Mouse (Mus musculus): ENCODE results near the gene Wwc2. TPM values are rescaled to one million over a fixed set of nuclear protein-coding genes. Genes with fewer than 3 reads are reported as not detected.

The Wwc2 gene
- polyA plus RNA-seq, 1 experiment from 2014 or later, result 7.7 TPM

GRCm38 (mm10) chr8:47867067-47867466, 123.7 kb downstream of the Wwc2 start:
- H3K4me3 ChIP-seq (replicated peaks; ENCODE audit: low read length), result no peak overlapping the region
- H3K9ac ChIP-seq, result no peak overlapping the region
- no peak overlapping the region for H3K4me2 ChIP-seq (replicated peaks)
- no peaks in the 10 kb centered on the region for H3K4me1 ChIP-seq (replicated peaks; ENCODE audit: control insufficient read depth, insufficient read depth, low read length)
- peaks cover 28% of the 10 kb centered on the region; the same call in 1 of the 2 replicates for H3K36me3 ChIP-seq (replicated peaks; ENCODE audit: control insufficient read depth, insufficient read depth)
- DNase-seq (ENCODE audit: low spot score) (peak; percentile 90), ATAC-seq (ENCODE audit: low FRiP score) (peak; percentile 82; the same call in 1 of the 2 replicates)
- H3K9me3 ChIP-seq (ENCODE audit: control insufficient read depth, low read length), result no peaks in the 10 kb centered on the region
- WGBS, result 25% methylated on average over 8 of the region's 8 CpGs
- no peaks in the 10 kb centered on the region for H3K27me3 ChIP-seq (ENCODE audit: control insufficient read depth, insufficient read depth, low read length)
- no peak overlapping the region for H3K27ac ChIP-seq

GRCm38 (mm10) chr8:47866568-47866967, 124.2 kb downstream of the Wwc2 start:
- no peaks in the 10 kb centered on the region for H3K4me1 ChIP-seq (replicated peaks; ENCODE audit: control insufficient read depth, insufficient read depth, low read length)
- peaks cover 30% of the 10 kb centered on the region; the same call in 1 of the 2 replicates for H3K36me3 ChIP-seq (replicated peaks; ENCODE audit: control insufficient read depth, insufficient read depth)
- no peak overlapping the region for H3K9ac ChIP-seq
- no peak overlapping the region for H3K4me2 ChIP-seq (replicated peaks)
- no peaks in the 10 kb centered on the region for H3K27me3 ChIP-seq (ENCODE audit: control insufficient read depth, insufficient read depth, low read length)
- 86% methylated on average over 8 of the region's 8 CpGs for WGBS
- H3K4me3 ChIP-seq (replicated peaks; ENCODE audit: low read length), result no peak overlapping the region
- H3K27ac ChIP-seq, result no peak overlapping the region
- DNase-seq (ENCODE audit: low spot score) (no peak), ATAC-seq (ENCODE audit: low FRiP score) (no peak)
- H3K9me3 ChIP-seq (ENCODE audit: control insufficient read depth, low read length), result no peaks in the 10 kb centered on the region

GRCm38 (mm10) chr8:47859259-47859658, 131.5 kb downstream of the Wwc2 start:
- no peak overlapping the region for H3K9ac ChIP-seq
- peaks cover 33% of the 10 kb centered on the region for H3K36me3 ChIP-seq (replicated peaks; ENCODE audit: control insufficient read depth, insufficient read depth)
- no peak overlapping the region for H3K4me3 ChIP-seq (replicated peaks; ENCODE audit: low read length)
- no peaks in the 10 kb centered on the region for H3K9me3 ChIP-seq (ENCODE audit: control insufficient read depth, low read length)
- H3K4me1 ChIP-seq (replicated peaks; ENCODE audit: control insufficient read depth, insufficient read depth, low read length), result no peaks in the 10 kb centered on the region
- DNase-seq (ENCODE audit: low spot score), result no peak
- 89% methylated on average over 12 of the region's 12 CpGs for WGBS
- no peaks in the 10 kb centered on the region for H3K27me3 ChIP-seq (ENCODE audit: control insufficient read depth, insufficient read depth, low read length)
- H3K4me2 ChIP-seq (replicated peaks), result peak overlapping the region; percentile 28
- ATAC-seq (ENCODE audit: low FRiP score), result no peak
- no peak overlapping the region for H3K27ac ChIP-seq

GRCm38 (mm10) chr8:47853356-47853755, 137.4 kb downstream of the Wwc2 start:
- 88% methylated on average over 5 of the region's 5 CpGs for WGBS
- no peak overlapping the region for H3K27ac ChIP-seq
- no peak overlapping the region for H3K4me3 ChIP-seq (replicated peaks; ENCODE audit: low read length)
- no peaks in the 10 kb centered on the region for H3K27me3 ChIP-seq (ENCODE audit: control insufficient read depth, insufficient read depth, low read length)
- ATAC-seq (ENCODE audit: low FRiP score) (no peak), DNase-seq (ENCODE audit: low spot score) (no peak)
- no peak overlapping the region for H3K4me2 ChIP-seq (replicated peaks)
- no peaks in the 10 kb centered on the region for H3K4me1 ChIP-seq (replicated peaks; ENCODE audit: control insufficient read depth, insufficient read depth, low read length)
- no peaks in the 10 kb centered on the region for H3K9me3 ChIP-seq (ENCODE audit: control insufficient read depth, low read length)
- peaks cover 21% of the 10 kb centered on the region for H3K36me3 ChIP-seq (replicated peaks; ENCODE audit: control insufficient read depth, insufficient read depth)
- H3K9ac ChIP-seq, result no peak overlapping the region

GRCm38 (mm10) chr8:47852737-47853136, 138.0 kb downstream of the Wwc2 start:
- H3K4me1 ChIP-seq (replicated peaks; ENCODE audit: control insufficient read depth, insufficient read depth, low read length), result no peaks in the 10 kb centered on the region
- no peak overlapping the region for H3K4me3 ChIP-seq (replicated peaks; ENCODE audit: low read length)
- ATAC-seq (ENCODE audit: low FRiP score) (no peak), DNase-seq (ENCODE audit: low spot score) (no peak)
- no peak overlapping the region for H3K27ac ChIP-seq
- H3K4me2 ChIP-seq (replicated peaks), result no peak overlapping the region
- H3K9ac ChIP-seq, result no peak overlapping the region
- peaks cover 27% of the 10 kb centered on the region for H3K36me3 ChIP-seq (replicated peaks; ENCODE audit: control insufficient read depth, insufficient read depth)
- 78% methylated on average over 5 of the region's 5 CpGs for WGBS
- no peaks in the 10 kb centered on the region for H3K27me3 ChIP-seq (ENCODE audit: control insufficient read depth, insufficient read depth, low read length)
- H3K9me3 ChIP-seq (ENCODE audit: control insufficient read depth, low read length), result no peaks in the 10 kb centered on the region

- ATAC-seq (ENCODE audit: low FRiP score), result no peak
- no peaks in the 10 kb centered on the region for H3K27me3 ChIP-seq (ENCODE audit: control insufficient read depth, insufficient read depth, low read length)
- no peaks in the 10 kb centered on the region for H3K9me3 ChIP-seq (ENCODE audit: control insufficient read depth, low read length)
- H3K27ac ChIP-seq, result no peak overlapping the region
- H3K4me3 ChIP-seq (replicated peaks; ENCODE audit: low read length), result no peak overlapping the region
- H3K4me1 ChIP-seq (replicated peaks; ENCODE audit: control insufficient read depth, insufficient read depth, low read length), result no peaks in the 10 kb centered on the region
- H3K9ac ChIP-seq, result no peak overlapping the region
- peaks cover 30% of the 10 kb centered on the region for H3K36me3 ChIP-seq (replicated peaks; ENCODE audit: control insufficient read depth, insufficient read depth)
- no peak for DNase-seq (ENCODE audit: low spot score)
- WGBS, result 72% methylated on average over 12 of the region's 12 CpGs
- no peak overlapping the region for H3K4me2 ChIP-seq (replicated peaks)
Measured at GRCm38 (mm10) chr8:47851824-47852502, 138.8 kb downstream of the Wwc2 start.

- Histone ChIP-seq H3K27me3 (ENCODE audit: control insufficient read depth, insufficient read depth, low read length) (no peaks in the 10 kb centered on the region), H3K4me1 (replicated peaks; ENCODE audit: control insufficient read depth, insufficient read depth, low read length) (no peaks in the 10 kb centered on the region), H3K27ac (no peak overlapping the region), H3K36me3 (replicated peaks; ENCODE audit: control insufficient read depth, insufficient read depth) (peaks cover 22% of the 10 kb centered on the region), H3K4me3 (replicated peaks; ENCODE audit: low read length) (no peak overlapping the region), H3K4me2 (replicated peaks) (no peak overlapping the region), H3K9ac (no peak overlapping the region), H3K9me3 (ENCODE audit: control insufficient read depth, low read length) (no peaks in the 10 kb centered on the region)
- no peak for ATAC-seq (ENCODE audit: low FRiP score)
- DNase-seq (ENCODE audit: low spot score), result no peak
- WGBS, result 85% methylated on average over 8 of the region's 8 CpGs
Measured at GRCm38 (mm10) chr8:47849842-47850241, 140.9 kb downstream of the Wwc2 start.

GRCm38 (mm10) chr8:47847931-47848330, 142.8 kb downstream of the Wwc2 start:
- no peak for ATAC-seq (ENCODE audit: low FRiP score)
- no peak overlapping the region for H3K4me3 ChIP-seq (replicated peaks; ENCODE audit: low read length)
- DNase-seq (ENCODE audit: low spot score), result no peak
- no peak overlapping the region for H3K4me2 ChIP-seq (replicated peaks)
- H3K4me1 ChIP-seq (replicated peaks; ENCODE audit: control insufficient read depth, insufficient read depth, low read length), result no peaks in the 10 kb centered on the region
- no peaks in the 10 kb centered on the region for H3K9me3 ChIP-seq (ENCODE audit: control insufficient read depth, low read length)
- H3K27ac ChIP-seq, result no peak overlapping the region
- WGBS, result 98% methylated on average over 6 of the region's 6 CpGs
- peaks cover 32% of the 10 kb centered on the region for H3K36me3 ChIP-seq (replicated peaks; ENCODE audit: control insufficient read depth, insufficient read depth)
- no peak overlapping the region for H3K9ac ChIP-seq
- no peaks in the 10 kb centered on the region for H3K27me3 ChIP-seq (ENCODE audit: control insufficient read depth, insufficient read depth, low read length)

- H3K27me3 ChIP-seq (ENCODE audit: control insufficient read depth, insufficient read depth, low read length), result no peaks in the 10 kb centered on the region
- peaks cover 38% of the 10 kb centered on the region for H3K36me3 ChIP-seq (replicated peaks; ENCODE audit: control insufficient read depth, insufficient read depth)
- no peak overlapping the region for H3K4me2 ChIP-seq (replicated peaks)
- DNase-seq (ENCODE audit: low spot score), result no peak
- H3K27ac ChIP-seq, result no peak overlapping the region
- no peak overlapping the region for H3K9ac ChIP-seq
- no peak overlapping the region for H3K4me3 ChIP-seq (replicated peaks; ENCODE audit: low read length)
- ATAC-seq (ENCODE audit: low FRiP score), result no peak
- 83% methylated on average over 14 of the region's 14 CpGs for WGBS
- H3K4me1 ChIP-seq (replicated peaks; ENCODE audit: control insufficient read depth, insufficient read depth, low read length), result no peaks in the 10 kb centered on the region
- no peaks in the 10 kb centered on the region for H3K9me3 ChIP-seq (ENCODE audit: control insufficient read depth, low read length)
Measured at GRCm38 (mm10) chr8:47847161-47847560, 143.6 kb downstream of the Wwc2 start.

- DNase-seq (ENCODE audit: low spot score), result no peak
- no peaks in the 10 kb centered on the region for H3K27me3 ChIP-seq (ENCODE audit: control insufficient read depth, insufficient read depth, low read length)
- WGBS, result 70% methylated on average over 13 of the region's 13 CpGs
Measured at GRCm38 (mm10) chr8:47845956-47846355, 144.8 kb downstream of the Wwc2 start.

More at GRCm38 (mm10) chr8:47845956-47846355, 144.8 kb downstream of the Wwc2 start:
- Histone ChIP-seq H3K4me1 (replicated peaks; ENCODE audit: control insufficient read depth, insufficient read depth, low read length) (no peaks in the 10 kb centered on the region), H3K27ac (no peak overlapping the region), H3K9ac (no peak overlapping the region), H3K9me3 (ENCODE audit: control insufficient read depth, low read length) (no peaks in the 10 kb centered on the region), H3K4me3 (replicated peaks; ENCODE audit: low read length) (no peak overlapping the region), H3K4me2 (replicated peaks) (no peak overlapping the region), H3K36me3 (replicated peaks; ENCODE audit: control insufficient read depth, insufficient read depth) (peaks cover 38% of the 10 kb centered on the region)
- no peak for ATAC-seq (ENCODE audit: low FRiP score)

All from hindbrain, embryonic 14.5 days (tissue).